Mouse (Mus musculus) ovary, postnatal 36 days (tissue): ENCODE measurements around the gene Ift81.
A peak's percentile ranks its signal among the peaks of the same experiment; 100 is the strongest.

Source experiments
- DNase-seq: peaks from one replicate; pipeline ENCODE4 v3.0.0; 2022; ENCODE audit warnings: low spot score, mixed read lengths

Ift81 gene

DNA sequence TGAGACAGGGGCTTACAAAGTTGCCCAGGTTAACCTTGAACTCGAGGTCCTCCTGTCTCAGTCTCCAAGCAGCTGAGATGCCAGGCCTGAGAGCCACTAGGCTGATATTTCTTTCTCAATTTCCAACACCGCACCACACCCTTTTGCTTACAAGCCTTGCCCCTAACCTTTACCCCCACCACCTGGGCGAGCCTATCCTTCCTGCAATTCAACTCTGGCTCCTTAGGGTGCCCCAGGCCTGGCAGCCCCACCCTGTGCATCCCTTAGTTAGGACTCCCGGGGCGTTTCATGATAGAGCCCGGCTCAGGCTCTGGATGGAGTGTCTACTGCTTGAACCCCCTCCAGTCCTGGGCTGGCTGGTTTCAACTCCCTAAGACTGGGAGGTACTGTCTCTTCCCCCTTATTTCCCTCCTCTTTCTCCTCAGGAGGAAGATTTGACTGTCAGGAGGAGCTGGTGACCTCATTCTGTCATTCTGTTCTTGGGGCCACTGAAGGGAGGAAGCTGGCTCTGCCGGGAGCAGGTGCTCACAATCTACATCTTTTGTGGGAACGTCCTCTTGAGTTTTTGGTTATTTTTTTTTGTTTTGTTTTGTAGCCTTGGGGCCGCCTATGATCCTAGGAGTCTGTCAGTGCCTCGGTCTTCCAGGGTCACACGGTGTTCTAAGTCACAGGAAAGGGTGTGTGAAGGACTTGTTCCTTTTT lies 98.1 kb downstream of the Ift81 start:
- DNase-seq, result no peak

DNA sequence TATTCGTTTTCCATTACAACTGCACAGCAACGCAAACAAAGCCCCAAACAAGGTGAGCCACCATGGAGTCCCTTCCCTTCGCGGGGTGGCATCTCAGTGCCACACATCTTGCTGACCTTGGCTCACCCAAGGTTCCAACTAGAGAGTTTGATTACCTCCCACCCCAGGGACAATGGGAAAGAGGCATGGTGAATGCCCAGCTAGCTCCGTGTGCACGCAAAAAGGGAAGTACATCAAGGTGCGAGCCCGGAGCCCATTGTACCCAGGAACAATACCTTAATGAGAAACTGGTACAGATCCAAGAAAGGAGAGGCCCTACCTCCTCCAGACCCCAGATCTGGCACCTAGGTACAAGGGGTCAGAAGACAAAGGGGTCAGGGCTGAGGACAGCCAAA lies 100.2 kb downstream of the Ift81 start:
- no peak for DNase-seq

DNA sequence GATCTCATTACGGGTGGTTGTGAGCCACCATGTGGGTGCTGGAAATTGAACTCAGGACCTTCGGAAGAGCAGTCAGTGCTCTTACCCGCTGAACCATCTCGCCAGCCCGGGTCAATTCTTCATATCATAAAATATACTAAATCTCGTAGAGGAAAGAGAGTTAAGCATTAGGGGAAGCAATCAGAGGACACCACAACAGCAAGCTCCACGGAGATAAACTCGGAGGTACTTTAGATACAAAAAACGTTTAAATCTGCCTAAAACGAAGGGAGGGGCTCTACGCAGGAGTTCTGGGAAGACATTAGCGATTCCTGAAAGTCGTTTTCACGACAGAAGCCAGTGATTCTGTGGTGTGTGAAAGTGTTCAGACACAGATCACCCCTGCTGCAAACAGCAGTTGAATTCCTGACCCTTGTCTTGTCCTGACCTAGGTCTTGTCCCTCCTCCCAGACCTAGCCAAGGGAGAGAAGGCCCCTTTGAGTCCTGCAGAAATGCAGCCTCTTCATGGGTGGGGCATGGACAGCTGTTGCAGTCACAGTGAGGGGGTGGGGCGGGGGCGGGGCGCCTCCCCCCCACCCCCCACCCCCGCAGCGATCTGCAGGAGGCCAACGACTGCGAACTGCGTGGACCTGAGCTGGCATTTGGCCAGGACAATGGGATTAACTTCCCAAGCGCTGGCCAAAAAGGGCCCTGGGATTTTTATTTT lies 100.7 kb downstream of the Ift81 start:
- DNase-seq, result no peak

DNA sequence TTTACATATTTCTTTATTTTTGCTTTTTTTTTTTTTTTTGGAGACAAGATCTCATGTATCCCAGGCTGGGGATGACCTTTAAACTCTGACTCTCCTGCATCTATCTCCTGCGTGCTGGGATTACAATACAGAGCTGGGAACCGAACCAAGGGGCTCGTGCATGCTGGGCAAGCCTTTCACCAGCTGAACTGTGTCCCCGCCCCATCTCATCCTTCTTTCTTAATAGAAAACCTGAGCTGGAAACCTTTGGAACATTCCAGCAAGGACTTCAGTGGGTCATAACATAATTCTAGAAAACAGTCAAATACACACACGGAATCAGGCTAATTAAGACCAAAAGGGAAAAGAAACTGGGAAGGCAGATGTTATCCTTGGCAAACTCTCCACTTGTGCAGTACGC lies 102.3 kb downstream of the Ift81 start:
- no peak for DNase-seq

DNA sequence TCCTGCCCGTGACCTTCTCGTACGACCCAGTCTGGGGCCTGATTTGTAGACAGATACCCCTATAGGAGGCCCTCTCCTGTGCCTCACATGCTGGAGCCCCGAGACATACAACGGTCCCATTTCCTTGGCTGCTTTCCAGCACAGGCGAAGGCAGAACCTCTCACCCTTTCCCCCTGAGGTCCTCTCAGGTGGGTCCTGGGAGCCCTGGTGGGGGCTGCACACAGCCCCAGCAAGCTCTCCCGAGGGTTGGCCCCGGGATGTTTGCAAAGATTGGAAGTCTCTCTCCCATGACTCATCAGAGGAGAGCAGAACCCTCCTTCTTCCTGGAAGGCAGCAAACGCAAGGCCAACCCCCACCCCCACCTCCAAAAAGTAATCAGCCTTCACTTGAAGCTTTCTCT lies 102.9 kb downstream of the Ift81 start:
- no peak for DNase-seq

DNA sequence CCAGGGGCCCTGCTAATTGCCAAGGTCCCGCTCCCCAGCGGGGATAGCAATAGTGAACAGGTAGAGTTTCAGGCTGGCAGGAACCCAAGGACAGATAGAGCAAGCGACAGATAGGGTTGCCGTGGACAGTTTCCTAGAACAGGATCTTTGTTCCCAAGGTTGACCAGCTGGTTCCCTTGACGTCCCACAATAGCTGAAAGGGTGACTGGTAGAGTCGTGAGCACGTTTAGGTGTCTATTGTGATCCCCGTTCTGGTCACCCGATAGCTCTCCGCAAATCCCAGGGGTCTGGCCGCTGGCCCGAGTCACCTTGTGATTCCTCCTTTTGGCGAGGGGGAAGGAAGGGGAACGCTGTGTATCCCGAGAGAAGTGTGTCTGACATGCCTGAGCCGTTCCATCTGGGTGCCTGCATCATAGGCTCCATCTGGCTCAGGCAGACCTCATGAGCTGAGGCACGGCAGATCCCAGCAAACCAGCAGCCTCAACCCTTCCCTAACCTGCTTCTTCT lies 103.6 kb downstream of the Ift81 start:
- no peak for DNase-seq

DNA sequence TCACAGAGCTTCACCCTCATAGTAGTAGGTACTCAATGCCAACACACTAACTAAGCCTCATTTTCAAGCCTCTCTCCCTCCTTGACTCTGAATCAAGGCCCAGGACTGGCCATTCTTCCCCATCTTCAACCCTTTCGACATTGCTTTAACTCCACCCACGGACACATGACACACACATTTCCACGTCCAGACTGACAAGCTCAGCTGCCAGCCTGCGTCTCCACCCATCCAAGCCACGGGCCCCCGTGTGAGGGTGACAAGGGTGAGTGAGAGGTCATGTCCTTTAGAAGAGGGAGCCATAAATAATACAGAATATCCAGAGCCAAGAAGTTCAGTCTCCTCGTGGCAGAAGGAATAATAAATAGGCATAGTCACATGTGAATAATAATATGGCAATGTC lies 104.7 kb downstream of the Ift81 start:
- DNase-seq, result no peak

DNA sequence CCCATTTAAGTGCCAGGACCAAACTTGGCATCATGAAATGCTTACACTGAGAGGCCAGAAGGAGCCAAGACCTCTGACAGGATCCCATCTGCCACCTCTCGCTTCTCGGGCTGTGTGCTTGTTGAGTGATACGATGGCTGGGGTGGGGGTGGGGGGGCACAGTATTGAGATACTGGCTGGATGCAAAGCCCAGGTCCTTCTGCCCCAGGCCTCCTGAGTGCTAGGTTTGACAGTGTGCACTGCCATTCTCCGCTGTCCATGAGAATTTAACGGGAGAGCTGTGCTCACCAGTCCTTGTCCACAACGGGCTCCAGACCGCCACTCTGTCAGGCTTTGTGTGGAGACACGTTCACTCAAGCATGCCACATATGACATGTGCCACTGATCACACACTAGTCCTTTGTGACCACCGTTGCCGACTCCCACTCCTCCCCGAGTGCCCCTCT lies 105.4 kb downstream of the Ift81 start:
- no peak for DNase-seq

DNA sequence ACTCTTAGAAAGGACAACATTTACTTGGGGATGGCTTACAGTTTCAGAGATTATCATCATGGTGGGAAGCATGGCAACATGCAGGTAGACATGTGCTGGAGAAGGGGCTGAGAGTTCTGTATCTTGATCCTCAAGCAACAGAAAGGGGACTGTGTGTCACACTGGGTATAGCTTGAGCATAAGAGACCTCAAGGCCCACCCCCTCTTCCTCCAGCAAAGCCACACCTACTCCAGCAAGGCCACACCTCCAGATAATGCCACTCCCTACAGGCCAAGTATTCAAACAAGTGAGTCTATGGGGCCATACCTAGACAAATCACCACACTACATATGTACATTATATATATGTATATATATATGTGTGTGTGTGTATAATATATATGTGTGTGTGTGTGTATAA lies 106.9 kb downstream of the Ift81 start:
- DNase-seq, result no peak

DNA sequence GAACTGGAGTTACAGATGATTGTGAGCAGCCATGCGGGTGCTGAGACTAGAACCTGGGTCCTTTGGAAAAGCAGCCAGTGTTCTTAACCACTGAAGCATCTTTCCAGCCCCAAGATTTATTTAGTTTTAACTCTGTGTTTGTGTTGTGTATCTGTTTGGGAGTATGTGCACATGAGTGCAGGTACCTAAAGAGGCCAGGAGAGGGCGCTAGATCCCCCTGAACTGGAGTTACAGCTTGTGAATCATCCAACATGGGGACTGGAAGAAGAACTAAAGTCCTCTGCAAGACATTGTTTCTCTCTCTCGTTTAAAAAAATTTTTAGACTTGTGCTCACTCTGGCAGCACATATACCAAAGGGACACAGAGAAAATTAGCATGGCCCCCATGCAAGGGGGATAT lies 107.9 kb downstream of the Ift81 start:
- no peak for DNase-seq

DNA sequence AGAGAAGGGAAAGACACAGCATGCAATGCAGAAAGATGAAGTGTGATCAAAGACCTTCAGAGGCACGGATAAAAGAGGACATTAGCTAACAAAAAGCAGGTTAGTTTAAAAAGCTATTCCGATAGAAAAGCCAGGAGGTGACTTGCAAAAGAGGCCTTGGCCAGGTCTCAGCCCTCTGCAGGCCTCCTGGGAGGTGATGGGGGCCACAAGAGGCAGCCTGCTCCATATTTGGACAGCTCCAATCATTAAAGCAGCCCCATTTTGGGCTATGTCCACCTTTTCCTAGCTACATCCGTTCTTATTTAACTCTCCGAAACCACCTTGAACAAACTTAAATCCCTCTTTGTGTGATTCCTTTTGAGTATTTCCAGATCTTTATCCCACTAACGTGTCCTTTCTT lies 108.8 kb downstream of the Ift81 start:
- no peak for DNase-seq

DNA sequence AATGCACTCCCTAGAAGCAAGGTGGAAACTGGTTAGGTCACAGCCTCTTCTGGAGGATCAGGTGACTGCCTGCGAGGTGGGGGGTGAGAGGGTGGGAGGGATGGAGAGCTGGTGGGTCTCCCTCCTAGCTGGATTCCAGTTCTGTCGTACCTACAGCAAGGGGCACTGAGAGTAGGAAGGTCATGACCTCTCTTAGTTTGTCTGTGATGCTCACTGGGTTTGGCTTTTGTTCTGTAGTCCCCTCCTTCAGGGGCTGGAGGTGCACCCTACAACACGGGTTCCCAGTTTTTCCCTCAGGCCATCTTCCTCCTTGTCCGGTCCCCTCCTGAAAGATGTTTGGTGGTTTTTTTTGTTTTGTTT lies 110.6 kb downstream of the Ift81 start:
- no peak for DNase-seq

DNA sequence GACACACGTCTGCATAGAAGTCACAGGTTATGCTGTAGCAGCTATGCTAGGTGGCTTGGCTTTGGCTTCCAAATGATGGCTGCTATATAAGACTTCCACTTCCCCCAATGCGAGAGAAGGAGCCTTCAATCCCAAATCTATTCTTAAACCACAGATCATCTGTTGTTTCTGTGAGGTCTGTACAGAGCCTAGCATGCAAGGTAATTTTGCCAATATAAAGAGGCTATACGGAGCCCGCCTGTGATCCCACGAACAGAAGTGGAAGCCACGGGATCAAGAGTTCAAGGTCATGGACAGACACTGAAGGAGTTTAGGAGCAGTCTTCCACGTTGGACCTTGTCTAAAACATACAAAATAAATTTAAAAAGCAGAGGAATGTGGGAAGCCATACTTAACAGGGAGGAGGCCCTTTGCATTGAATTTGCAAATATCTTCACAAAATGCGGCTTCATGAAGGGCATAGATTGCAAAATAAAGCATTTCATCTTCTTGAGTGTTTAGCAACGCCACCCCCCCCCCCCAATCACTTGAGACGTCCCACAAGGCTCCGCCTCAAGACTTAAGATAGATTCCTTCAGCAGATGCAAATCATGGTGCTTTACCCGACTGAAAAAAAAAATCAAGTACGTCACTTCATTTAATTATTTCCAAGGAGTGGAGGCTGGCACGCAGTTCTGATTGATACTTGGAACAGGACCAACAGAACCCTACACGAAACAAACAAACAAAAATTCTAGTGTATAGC lies 111.1 kb downstream of the Ift81 start:
- DNase-seq, result no peak

DNA sequence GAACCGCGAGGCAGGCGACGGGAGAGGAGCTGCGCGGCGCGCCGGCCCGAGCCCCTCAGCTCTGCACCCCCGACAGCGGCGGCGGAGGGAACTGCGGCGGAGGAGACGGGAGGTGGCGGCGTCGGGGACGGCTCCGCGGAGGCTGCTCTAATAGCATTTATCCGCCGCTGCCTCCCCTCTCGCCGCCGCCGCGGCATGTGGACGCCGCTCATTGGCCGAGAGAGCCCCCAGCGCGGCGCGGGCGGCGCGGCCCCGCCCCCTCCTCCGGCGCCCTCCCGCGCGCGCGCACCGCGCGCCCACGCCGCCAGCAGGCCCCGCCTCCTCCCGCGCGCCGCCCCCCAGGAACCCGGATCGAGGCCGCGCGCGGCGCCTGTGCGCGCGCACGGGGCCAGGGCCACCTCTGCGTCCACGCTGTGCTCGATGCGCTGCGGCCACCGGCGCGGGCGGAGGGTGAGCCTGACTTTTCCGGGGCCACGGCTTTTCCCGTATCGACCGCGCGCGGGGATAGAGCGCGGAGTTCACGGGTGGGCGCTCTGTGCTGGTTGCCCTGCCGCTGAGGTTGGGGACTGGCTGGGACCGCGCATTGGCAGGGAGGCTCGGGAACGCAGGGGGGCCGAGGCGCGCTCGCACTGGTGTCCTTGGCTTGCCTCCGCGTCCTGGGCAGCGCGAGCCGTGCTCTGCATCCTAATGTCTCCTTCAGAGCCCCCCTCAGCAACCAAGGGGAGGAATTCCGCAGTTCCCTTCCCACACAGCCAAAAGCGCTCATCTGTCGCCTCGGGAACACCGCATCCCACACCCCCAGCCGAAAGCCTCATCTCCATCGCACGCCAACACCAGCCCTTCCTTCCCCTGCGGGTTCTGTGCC lies 112.0 kb downstream of the Ift81 start, which contains the start of gene Atp2a2:
Gene Atp2a2, minus strand, starts transcription at position 149 of the 865 bp plus-strand sequence.
- DNase-seq, result peak; percentile 95

DNA sequence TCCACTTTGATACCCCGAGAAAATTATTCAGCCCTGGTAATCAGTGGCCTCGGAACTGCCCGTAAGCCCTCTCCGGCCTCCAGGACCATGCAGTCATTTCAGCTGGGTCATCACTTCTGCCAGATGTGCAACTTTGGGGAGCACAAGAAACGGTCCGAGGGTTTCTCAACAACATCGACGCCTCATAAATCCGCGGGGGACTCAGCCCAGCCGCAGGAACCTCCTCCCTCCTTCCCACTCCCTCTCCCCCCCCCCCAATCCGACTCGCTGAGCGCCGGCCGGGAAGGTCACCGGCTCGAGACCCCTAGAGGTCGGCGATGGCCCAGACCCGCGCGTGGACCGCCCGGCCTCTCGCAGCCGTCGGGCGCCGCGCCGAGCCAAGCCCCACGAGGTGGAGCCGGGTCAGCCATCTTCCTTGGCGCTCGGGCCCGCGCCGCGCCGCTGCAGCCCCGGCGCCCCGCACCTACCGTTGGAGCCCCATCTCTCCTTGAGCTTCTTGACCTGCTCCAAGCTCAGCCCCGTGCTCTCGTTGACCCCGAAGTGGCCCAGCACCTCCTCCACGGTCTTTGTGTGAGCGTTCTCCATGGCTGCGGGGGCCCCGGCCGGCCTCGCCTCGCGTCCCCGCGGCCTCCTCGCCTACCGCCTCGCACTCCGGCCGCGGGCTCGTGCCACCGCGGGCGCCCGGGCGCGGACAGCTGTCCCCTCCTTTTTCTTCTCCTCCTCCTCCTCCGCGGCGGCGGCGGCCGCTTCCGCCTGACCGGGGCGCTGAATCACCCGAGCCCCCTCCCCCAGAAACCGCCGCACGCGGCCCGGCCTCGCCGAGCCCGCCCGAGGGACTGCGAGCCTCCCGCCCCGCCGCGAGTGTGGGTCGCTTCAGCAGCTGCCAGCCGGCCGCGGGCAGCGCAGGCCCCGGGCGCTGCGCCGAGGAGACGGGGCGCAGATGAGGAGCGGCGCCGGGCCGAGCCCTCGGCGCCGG lies 112.9 kb downstream of the Ift81 start:
- peak; percentile 66 for DNase-seq

DNA sequence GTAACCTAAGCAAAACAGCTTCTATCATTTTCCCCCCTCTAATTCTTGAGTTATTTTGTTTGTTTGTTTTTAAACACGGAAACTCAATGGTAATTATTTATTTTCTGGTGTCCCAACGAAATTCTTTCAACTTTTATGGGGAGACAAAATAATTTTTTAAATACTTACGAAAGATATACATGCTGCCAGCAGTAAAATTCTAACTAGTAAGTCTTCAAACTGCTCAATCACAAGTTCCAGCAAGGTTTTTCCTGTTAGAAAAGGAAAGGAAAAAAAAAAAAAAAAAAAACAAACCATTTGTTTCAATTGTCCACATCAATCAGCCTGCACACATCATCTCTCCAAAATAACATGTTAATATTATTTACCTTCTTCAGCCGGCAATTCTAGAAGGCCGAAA lies 113.8 kb downstream of the Ift81 start:
- no peak for DNase-seq
